Mouse (Mus musculus) lung, postnatal 0 days (tissue): ENCODE data around the gene Nphs1.

ENCODE experiments used
- CTCF ChIP-seq: IDR thresholded peaks from 2 replicates; pipeline ENCODE4 v1.5.1; 2016; ENCODE audit warnings: antibody characterized with exemption, mild to moderate bottlenecking
- EP300 ChIP-seq: IDR thresholded peaks from 2 replicates; pipeline ENCODE4 v1.6.1; 2016; ENCODE audit warnings: antibody characterized with exemption, mild to moderate bottlenecking, control low read depth

GRCm38 (mm10) chr7:30520856-30521255, 62.7 kb downstream of the Nphs1 start:
- TF ChIP-seq CTCF = no peak
- no peak for TF ChIP-seq EP300
